Mouse (Mus musculus): ENCODE measurements around the gene Trabd2b.

Gene Trabd2b

DNA sequence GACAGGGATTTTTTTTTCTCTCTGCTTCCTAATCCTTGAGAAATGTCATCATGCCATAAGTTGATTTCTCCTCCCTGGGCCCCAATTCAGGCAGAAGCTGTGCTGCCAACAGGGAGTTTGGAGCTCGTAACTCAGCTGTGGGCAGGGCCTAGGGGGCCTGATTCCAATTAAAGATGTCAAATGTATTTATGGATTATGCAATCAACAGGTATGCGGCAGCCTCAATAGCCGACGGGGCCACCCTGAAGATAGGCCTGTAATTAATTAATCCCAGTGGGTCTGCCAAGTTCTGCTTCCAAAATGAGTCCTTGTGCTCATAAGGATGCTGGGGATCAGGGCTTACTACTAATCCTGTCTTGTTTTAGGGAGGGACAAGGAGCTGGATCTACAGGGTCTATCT is 135.6 kb downstream of the Trabd2b start:
- DNase-seq (ENCODE audit: low spot score), result no peak

GRCm38 (mm10) chr4:114545481-114546200 is 139.1 kb downstream of the Trabd2b start:
- no peak for DNase-seq (ENCODE audit: low spot score)

DNA sequence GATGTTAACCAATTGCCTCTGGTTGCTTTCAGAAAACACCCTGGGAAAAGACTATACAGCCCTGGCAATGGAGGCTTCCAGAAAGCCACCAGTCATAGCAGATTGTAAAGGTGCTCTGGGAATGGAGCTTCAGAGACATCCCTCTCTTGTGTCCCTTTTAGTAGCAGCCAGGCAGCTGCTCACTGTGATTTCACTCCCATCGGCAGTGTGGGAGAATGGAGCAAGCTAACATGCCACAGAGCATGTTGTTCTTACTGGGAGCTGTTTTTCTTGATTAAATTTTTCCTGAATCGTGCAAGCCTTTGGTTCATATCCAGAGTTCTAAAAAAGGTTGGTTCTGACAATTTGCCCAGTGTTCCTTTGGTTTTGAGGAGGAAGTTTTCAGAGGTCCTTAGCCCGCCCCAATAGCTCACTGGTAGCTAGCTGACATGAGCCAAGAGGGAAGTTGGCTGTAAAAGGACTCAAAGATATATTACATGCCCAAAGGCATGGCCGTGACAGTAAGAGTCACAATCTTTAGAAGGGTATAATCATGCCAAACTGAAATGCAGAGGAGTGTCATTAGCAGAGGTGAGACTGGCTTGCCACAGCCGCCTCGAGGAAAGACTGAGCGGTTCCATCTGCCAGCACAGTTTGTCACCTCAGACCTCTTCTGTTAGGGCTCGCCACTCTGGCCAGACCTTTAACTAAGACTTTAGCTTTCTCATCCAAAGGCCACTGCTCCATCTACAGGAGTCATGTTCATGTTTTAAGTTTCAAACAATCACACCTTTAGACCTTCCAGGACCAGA is 141.3 kb downstream of the Trabd2b start:
- peak; percentile 10 for DNase-seq (ENCODE audit: low spot score)

DNA sequence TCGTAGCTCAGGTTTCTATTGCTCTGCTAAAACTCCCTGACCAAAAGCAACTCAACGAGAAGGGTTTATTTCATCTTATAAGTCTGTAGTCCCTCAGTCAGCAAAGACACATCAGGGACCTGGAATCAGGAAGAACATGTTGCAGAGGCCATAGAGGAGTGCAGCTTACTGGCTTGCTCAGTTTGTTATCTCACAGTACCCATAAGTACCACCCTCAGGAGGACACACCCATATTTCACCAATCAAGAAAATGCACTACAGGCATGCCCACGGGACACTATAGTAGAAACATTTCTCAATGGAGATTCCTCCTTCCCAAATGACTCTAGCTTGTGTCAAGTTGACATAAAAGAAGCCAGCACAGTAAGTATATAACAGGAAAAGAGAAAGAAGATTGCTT is 143.0 kb downstream of the Trabd2b start:
- DNase-seq (ENCODE audit: low spot score), result no peak

GRCm38 (mm10) chr4:114550471-114551156 is 144.1 kb downstream of the Trabd2b start:
- no peak for DNase-seq (ENCODE audit: low spot score)

DNA sequence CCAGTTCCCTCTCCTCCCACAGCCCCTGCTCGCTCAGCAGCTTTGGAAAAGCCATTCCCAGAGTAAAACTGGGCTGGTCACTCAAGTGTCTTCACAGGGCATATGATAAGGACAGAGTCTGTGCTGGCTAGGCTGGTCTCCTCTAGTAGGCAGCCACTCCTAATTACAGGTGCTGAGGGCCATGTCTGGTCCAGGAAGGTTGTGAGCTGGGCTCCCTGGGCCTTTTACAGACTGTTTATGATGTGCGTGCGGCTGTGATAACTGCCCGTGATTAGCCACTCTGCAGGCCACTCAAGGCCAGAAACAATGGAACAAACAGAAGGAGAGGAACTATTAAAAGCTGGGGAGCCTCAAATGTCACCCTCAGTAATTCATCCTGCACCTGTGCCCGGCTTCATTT is 150.4 kb downstream of the Trabd2b start:
- DNase-seq (ENCODE audit: low spot score), result no peak

DNA sequence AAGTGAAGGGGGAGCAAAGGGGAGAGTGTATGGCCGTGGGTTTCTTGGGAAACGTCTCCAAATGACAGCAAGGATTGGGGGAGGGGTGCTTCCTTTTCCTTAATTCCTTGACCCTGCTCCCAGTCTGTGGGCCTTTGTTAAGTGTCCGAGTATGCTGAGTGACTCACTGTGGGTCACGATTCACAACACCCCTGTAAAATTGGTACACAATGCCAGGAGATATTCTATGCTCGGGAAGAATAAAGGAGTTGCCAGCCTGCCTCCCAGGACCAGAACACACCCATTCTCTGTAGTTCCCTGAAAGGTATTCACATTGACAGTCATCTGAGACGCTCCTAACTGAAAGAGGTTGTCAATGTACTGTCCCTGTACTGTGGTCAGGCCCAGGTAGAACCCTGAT is 151.2 kb downstream of the Trabd2b start:
- DNase-seq (ENCODE audit: low spot score), result no peak

GRCm38 (mm10) chr4:114558487-114558886 is 152.0 kb downstream of the Trabd2b start:
- DNase-seq (ENCODE audit: low spot score), result no peak

GRCm38 (mm10) chr4:114560638-114561216 is 154.2 kb downstream of the Trabd2b start:
- no peak for DNase-seq (ENCODE audit: low spot score)

DNA sequence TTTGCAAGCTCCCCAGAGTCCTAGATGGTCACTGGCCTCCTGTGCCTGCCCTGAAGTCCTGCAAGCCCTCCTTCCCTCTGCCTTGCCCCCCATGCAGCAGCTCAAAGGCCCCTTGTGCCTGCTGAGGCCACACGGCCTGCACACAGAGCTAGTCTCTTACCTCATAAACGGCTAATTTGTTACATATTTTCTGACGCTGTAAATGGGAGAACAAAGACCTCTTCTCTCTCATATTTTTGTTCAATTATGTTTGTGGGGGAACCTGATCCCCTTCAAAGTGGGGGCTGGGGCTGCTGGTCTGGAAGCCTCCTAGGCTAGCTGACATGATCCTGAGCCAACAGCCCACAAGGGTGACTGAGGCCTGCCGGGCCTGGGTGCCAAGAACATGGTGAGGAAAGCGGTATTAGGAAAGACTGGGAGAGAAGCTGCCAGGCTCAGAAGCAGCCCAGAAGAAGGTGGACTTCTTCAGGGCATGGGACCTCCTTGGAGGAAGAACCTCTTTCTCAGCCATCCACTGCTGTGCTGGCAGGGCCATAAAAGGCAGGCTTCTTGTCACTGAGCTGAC is 157.7 kb downstream of the Trabd2b start:
- no peak for DNase-seq (ENCODE audit: low spot score)

DNA sequence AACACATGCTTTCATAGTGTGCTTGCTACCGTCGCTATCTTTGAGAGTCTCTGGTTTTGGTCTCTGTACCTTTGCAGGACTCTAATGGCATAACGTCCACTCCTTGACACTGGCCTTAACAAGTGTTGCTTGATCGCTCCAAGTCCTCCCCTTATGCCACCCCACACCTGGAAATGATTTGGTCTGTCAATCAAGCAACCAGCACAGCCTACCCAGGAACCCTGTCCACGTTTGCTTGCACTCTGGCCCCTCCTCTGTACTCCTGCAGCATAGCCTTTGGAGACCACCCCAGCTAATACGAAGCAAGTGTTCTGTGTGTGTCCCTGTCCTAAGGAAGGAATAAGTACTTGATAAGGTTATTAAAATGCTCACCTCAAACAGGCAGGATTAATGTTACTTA is 161.1 kb downstream of the Trabd2b start:
- DNase-seq (ENCODE audit: low spot score), result no peak

DNA sequence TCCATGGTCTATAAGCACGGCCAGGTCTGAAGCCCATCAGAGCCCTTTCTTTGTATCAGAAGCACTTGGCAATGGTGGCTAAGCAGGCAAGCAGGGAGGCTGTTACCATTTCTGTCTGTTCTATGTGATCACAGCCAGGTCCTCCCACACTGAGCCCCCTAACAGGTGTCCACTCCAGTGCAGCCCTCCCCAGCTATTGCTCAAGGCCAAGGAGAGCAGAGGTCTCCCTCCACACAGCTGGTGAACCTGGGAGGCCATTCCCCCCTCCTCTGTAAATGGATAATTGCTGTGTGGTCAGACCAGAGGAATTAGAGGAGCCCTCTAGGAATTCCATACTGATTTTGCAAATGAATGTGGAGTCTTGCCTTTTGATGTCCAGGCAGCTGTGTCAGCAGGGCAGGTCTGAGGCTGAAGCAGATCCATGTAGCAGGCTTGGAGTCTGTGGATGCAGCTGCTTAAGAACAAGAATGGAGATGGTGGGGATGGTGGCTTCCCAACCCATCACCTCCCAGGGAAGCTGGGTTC is 161.6 kb downstream of the Trabd2b start:
- DNase-seq (ENCODE audit: low spot score), result no peak

DNA sequence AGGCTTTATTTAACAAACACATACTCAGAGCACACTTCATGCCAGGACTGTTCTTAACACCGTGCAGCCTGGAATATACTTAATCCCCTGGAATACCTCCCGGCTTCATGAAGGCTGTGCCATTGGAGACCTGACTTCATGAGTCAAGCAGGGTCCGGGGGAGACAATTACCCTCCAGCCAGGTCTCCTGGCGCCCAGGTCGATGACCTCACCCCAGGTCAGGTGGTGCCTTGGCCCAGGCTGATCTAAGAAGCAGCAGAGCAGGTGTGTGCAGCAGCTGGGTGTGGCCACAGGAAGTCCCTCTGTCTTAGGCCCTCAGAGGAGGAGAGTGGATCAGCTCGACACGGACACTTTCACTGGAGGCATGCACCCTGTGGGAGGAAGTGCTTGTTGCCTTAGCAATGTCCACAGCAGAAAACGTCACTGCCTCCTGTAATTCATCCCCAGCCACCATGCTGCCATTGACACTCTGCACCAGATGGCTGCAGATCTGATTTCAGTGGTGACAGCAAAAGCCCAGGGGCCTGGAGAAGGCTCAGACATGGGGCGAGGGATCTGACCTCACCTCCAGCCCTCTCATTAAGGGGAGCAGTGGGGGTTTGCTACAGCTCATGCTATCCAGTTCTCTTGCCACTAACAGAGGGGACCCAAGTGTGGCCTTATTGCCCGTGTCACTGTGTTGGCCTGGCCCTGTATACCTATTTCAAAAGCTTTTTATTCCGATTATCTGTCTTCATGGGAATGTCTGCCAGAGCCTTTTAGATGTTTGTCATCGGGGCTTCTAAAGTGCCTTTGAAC is 171.8 kb downstream of the Trabd2b start:
- DNase-seq (ENCODE audit: low spot score), result no peak

DNA sequence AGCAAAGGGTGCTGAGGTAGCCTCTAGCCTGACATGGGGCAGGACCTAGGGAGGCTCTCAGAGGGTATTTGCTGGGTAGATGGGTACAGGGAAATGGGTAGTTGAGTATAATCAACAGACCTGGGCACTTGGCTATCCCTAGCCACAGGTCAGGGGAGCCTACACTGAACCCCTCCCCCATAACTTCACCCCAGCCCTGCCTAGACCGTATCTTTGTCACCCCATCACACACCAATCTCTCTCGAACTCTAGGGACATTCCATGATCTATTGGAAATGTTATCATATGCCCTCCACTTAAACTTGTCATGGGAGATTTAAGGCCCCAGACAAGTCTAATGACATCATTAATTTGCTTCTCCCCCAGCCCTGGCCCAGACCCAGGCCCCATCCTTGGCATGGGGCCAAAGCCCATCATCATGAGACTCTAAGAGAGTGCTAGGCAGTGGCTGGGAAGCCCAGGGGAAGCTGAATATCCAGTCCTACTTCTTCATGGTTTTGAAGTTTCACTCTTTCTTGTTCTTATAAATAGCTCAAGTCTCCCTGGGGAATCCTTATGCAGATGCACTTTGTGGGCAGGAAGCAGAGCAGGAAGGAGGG is 177.1 kb downstream of the Trabd2b start:
- no peak for DNase-seq (ENCODE audit: low spot score)

DNA sequence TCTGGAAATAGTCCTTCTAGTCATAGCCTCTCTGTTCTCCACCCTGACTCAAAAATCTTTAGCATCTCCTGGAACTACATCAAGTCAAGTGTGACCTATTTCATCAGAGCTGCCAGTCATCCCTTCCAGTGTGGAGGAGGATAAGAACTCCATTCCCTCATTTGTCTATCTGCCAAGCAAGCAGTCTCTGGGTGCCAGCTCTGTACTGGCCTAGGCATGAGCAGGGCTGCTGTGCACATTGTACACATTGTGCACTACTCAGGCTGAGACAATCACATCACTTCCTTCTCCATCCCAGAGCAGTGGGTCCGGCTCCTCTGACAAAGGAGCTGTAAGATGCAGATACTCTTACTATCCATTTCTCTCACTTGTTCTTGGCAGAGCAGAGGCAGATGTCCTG is 178.2 kb downstream of the Trabd2b start:
- peak; percentile 13 for DNase-seq (ENCODE audit: low spot score)

DNA sequence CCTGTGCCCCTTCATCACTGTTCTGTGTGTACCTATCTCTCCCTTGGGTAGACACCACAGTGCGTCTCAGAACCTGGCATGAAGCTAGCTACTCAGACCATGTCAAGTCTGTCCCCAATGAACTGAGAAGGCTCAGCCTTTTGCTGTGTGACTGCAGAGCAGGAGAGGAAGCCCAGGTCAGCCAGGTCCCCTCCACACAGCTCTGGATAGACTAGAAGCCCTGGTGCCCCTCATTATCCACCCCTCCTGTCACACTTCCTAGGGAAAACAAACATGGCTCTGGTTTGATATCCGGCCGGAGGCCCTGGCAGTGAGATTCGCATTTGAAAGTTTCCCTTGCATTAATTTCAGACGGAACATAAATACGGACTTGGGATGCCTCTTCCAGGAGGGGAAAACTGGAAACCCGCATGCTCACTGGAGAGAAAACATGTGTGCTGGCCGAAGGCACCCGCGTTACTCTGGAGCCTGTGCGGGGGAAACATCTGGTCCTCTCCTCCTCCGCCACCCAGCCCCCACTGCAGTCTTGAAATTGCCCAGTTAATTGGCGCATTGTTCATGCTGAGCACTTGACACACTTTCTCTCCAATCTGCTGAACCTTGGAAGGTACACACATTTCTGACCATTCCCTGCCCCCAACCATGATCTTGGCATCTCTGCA is 187.2 kb downstream of the Trabd2b start:
- DNase-seq (ENCODE audit: low spot score), result no peak

GRCm38 (mm10) chr4:114595188-114595701 is 188.7 kb downstream of the Trabd2b start:
- no peak for DNase-seq (ENCODE audit: low spot score)

DNA sequence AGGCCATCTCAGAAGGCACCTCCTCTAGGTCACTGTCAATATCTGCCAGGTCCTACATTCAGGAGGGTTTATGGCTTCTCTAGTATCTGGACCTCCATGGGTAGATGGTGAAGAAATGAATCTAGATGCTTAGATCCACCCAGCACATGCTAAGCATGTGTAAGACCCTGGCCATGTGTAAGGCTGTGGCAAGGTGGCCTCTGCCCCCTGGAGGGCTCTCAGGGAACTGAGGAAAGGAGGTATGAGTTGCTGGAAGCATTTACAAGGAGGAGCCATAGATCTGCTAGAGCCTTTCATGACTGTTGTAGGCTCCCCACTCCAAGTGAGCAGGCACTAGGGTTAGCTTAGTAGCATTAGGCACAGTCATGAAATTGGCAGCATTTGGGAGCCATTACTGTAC is 192.6 kb downstream of the Trabd2b start:
- no peak for DNase-seq (ENCODE audit: low spot score)

DNA sequence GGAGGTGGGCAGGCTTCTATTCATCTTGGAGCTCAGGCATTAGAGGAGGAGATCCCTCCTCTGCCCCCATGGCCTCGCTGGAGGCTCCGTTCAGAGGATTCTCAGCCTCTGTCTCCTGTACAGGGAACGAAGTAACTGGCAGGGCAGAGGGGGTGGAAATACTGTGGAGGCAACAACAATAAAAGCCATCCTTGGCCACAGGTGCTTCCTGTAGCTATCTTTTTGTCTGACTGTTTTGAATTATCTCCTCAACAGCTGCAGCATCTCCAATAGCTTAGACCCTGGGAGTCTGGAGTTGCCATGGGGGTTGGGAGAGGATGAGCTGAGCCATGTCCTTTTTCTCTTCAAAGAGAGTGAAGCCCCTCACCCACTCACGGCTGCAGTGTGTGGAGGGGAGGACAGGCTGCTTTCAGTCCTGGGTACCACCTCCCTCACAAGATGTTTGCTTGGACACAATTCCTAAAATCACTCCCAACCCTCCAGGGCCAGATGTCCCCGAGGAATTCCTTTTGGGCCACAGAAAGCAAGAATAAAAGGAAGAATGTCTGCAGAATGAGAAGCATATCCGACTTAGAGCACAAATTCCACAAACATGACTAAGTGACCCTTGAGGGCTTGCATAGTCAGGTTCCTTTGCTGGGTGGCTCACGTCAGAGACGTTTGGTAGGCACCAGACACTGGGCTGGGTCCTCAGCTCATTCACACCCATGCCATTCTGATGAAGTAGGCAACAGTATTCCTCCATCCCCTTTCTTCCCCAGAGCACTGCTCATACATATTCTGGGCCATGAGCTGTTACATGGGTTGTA is 194.9 kb downstream of the Trabd2b start:
- no peak for DNase-seq (ENCODE audit: low spot score)
